Mouse (Mus musculus) intestine, embryonic 14.5 days (tissue): ENCODE measurements around the gene Flvcr1. TPM values are rescaled to one million over a fixed set of nuclear protein-coding genes. Genes with fewer than 3 reads are reported as not detected.
A peak's percentile ranks its signal among the peaks of the same experiment; 100 is the strongest.

Experiments
- ATAC-seq: fragments of 200-750 bp; cut with Nextera tagmentation; replicated peaks from 2 replicates; pipeline ENCODE4 v1.8.0; 2017; ENCODE audit warnings: low read depth, moderate number of reproducible peaks, moderate TSS enrichment, moderate library complexity; ENCODE audit not compliant: low FRiP score, low TSS enrichment
- DNase-seq: peaks from one replicate; pipeline ENCODE4 v3.0.0-alpha.2; 2018; ENCODE audit warnings: low spot score
- H3K27ac ChIP-seq: fragments of 300-500 bp; sonication (generic); 2 replicates; pipeline ENCODE4 v1.5.1; 2014; ENCODE audit warnings: low read depth, mild to moderate bottlenecking, control low read depth
- H3K27me3 ChIP-seq: fragments of 300-500 bp; sonication (generic); replicated peaks from 2 replicates; pipeline ENCODE4 v1.6.1; 2014; ENCODE audit warnings: low read length, control low read depth; ENCODE audit not compliant: control insufficient read depth, insufficient read depth
- H3K36me3 ChIP-seq: fragments of 300-500 bp; sonication (generic); 2 replicates; pipeline ENCODE4 v1.6.1; 2014; ENCODE audit warnings: low read length, control low read depth; ENCODE audit not compliant: control insufficient read depth, insufficient read depth
- H3K4me1 ChIP-seq: fragments of 300-500 bp; sonication (generic); replicated peaks from 2 replicates; pipeline ENCODE4 v1.6.1; 2014; ENCODE audit warnings: low read length, control low read depth, mixed read lengths; ENCODE audit not compliant: control insufficient read depth, insufficient read depth
- H3K4me2 ChIP-seq: fragments of 300-500 bp; sonication (generic); 2 replicates; pipeline ENCODE4 v1.6.1; 2014; ENCODE audit warnings: low read length
- H3K4me3 ChIP-seq: fragments of 300-500 bp; sonication (generic); 2 replicates; pipeline ENCODE4 v1.5.1; 2014; ENCODE audit warnings: low read depth, low read length, control low read depth, mixed read lengths
- H3K9ac ChIP-seq: fragments of 300-500 bp; sonication (generic); 2 replicates; pipeline ENCODE4 v1.6.1; 2014; ENCODE audit warnings: mild to moderate bottlenecking, low read length
- H3K9me3 ChIP-seq: fragments of 300-500 bp; sonication (generic); 2 replicates; pipeline ENCODE4 v1.6.1; 2016; ENCODE audit warnings: low read length, control low read depth; ENCODE audit not compliant: control insufficient read depth
- WGBS: fragments of 180-500 bp; shearing (Covaris S2); extraction: QIAGEN DNeasy Blood & Tissue Kit; methylation state at CpG from one replicate; pipeline ENCODE4 v1.1.7; 2014; 5-methylcytosine and 5-hydroxymethylcytosine counted together
- polyA plus RNA-seq: library from polyadenylated mRNA; unstranded; fragments of >200 nt; fragmentation: Nextera tagmentation; extraction: Ambion mirVana; gene quantifications from 2 replicates; pipeline ENCODE4 v1.2.1, GENCODE M21; 2014

Gene Flvcr1
- polyA plus RNA-seq, 1 experiment from 2014 or later: 9.5 TPM

GRCm38 (mm10) chr1:190980470-190980869 is 45.5 kb downstream of the Flvcr1 start:
- 100% methylated on average over 1 of the region's 1 CpGs for WGBS
- Histone ChIP-seq H3K36me3 (peaks cover 9% of the 10 kb centered on the region), H3K27ac (no peak overlapping the region), H3K9me3 (no peaks in the 10 kb centered on the region), H3K4me3 (no peak overlapping the region), H3K4me1 (peaks cover 21% of the 10 kb centered on the region), H3K4me2 (no peak overlapping the region), H3K27me3 (no peaks in the 10 kb centered on the region), H3K9ac (no peak overlapping the region)
- ATAC-seq (no peak), DNase-seq (no peak)

DNA sequence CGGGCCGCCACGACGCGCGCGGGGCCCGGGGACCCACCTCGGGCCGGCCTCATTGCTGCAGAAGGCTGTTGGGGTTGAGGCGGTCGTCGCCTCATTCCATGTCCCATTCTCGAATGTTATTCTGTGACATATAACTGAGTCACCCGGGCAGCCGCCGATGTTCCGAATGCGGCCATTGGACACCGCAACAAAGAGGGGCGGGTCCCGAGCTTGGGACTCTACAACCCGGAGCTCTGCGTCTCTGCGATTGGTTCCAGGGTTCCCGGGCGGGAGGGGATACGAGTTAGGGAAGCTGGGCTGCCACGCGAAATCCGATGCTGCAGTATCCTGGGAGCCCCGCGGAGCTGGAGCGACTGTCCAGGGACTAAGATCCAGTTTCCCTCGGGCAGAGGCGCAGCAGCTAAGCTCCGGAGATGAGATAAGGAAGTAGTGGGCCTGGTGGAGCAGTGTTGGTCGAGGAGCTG is 46.8 kb downstream of the Flvcr1 start, which contains the start of gene Vash2:
TSS of gene Vash2 (minus strand) at position 197 of the 464 bp plus-strand sequence.
- peaks cover 21% of the 10 kb centered on the region for H3K4me1 ChIP-seq

GRCm38 (mm10) chr1:190978511-190979073 is 47.4 kb downstream of the Flvcr1 start:
- Histone ChIP-seq H3K9me3 (no peaks in the 10 kb centered on the region), H3K36me3 (peaks cover 26% of the 10 kb centered on the region), H3K4me2 (peak overlapping the region; percentile 97), H3K9ac (peak overlapping the region; percentile 54), H3K27me3 (no peaks in the 10 kb centered on the region), H3K4me1 (peaks cover 21% of the 10 kb centered on the region), H3K4me3 (peak overlapping the region; percentile 72), H3K27ac (peak overlapping the region; percentile 93)
- ATAC-seq: peak; percentile 75
- DNase-seq: peak; percentile 88
- 1% methylated on average over 44 of the region's 46 CpGs for WGBS

More for the DNA sequence above, 46.8 kb downstream of the Flvcr1 start, which contains the start of gene Vash2:
- ATAC-seq (peak; percentile 98), DNase-seq (peak; percentile 91)
- Histone ChIP-seq H3K4me2 (peak within 1 kb of the TSS; percentile 97), H3K27ac (peak within 1 kb of the TSS; percentile 93), H3K36me3 (peaks cover 21% of the 10 kb centered on the region), H3K4me3 (peak within 1 kb of the TSS; percentile 72), H3K27me3 (no peaks in the 10 kb centered on the region), H3K9me3 (no peaks in the 10 kb centered on the region), H3K9ac (peak within 1 kb of the TSS; percentile 54)
- under 1% methylated on average over 38 of the region's 38 CpGs for WGBS

DNA sequence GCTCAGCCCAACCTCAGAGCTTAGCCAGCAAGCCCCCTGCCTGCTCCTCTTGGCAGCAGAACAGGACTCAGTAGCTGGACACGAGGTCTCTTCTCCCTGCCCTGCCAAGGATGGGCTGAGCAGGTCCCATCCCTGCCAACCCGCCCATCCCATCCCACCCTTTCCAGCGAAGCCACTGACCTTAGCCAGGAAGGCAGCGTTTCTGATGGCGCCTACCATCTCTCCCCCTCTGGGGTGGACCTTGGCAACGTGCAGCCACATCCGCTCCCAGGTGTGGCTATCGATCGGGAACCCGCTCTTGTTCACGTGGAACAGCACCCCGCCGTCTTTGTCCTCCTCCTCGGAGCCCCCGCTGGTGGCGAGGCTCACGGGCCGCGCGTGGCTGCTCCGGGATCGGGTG is 48.0 kb downstream of the Flvcr1 start:
- ATAC-seq (no peak), DNase-seq (peak; percentile 79)
- peak overlapping the region; percentile 72 for H3K4me3 ChIP-seq
- H3K27me3 ChIP-seq: no peaks in the 10 kb centered on the region
- H3K36me3 ChIP-seq: peaks cover 31% of the 10 kb centered on the region
- peaks cover 21% of the 10 kb centered on the region for H3K4me1 ChIP-seq
- H3K9ac ChIP-seq: peak overlapping the region; percentile 54
- H3K27ac ChIP-seq: peak overlapping the region; percentile 93; the same call in 1 of the 2 replicates
- H3K9me3 ChIP-seq: no peaks in the 10 kb centered on the region
- H3K4me2 ChIP-seq: peak overlapping the region; percentile 97
- 0% methylated on average over 22 of the region's 22 CpGs for WGBS

- H3K36me3 ChIP-seq: peaks cover 41% of the 10 kb centered on the region
- whole genome bisulfite sequencing: 31% methylated on average over 11 of the region's 11 CpGs
- H3K4me3 ChIP-seq: peak overlapping the region; percentile 72
- H3K27ac ChIP-seq: no peak overlapping the region
- no peak for ATAC-seq
- peak overlapping the region; percentile 97 for H3K4me2 ChIP-seq
- H3K9me3 ChIP-seq: no peaks in the 10 kb centered on the region
- peak; percentile 57 for DNase-seq
- H3K9ac ChIP-seq: peak overlapping the region; percentile 54
- peaks cover 21% of the 10 kb centered on the region for H3K4me1 ChIP-seq
- H3K27me3 ChIP-seq: no peaks in the 10 kb centered on the region
Measured at GRCm38 (mm10) chr1:190976887-190977573, 48.9 kb downstream of the Flvcr1 start.

DNA sequence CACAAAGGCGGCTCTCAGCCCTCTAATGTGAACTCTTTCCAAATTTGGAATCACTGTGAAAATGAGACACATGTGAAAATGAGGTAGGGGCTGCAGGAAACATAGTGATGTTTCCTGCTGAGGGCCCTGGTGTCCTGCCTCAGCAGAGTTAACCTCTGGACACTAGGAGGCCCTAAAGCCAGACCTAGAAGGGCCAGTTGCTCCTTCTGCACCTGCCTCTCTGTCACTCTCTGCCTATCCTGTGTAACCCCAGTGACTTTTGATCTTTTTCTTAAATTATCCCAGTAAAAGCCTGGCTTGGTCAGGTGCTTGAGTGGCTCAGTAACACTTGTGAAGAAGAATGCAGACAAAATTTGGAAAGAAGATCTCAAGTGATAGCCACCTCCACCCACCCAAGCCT is 51.1 kb downstream of the Flvcr1 start:
- ATAC-seq (no peak), DNase-seq (no peak)
- H3K36me3 ChIP-seq: peaks cover 60% of the 10 kb centered on the region
- WGBS: 88% methylated on average over 1 of the region's 1 CpGs
- H3K9ac ChIP-seq: no peak overlapping the region
- no peaks in the 10 kb centered on the region for H3K27me3 ChIP-seq
- no peak overlapping the region for H3K27ac ChIP-seq
- H3K4me3 ChIP-seq: no peak overlapping the region
- no peak overlapping the region for H3K4me2 ChIP-seq
- H3K4me1 ChIP-seq: peaks cover 21% of the 10 kb centered on the region
- no peaks in the 10 kb centered on the region for H3K9me3 ChIP-seq

DNA sequence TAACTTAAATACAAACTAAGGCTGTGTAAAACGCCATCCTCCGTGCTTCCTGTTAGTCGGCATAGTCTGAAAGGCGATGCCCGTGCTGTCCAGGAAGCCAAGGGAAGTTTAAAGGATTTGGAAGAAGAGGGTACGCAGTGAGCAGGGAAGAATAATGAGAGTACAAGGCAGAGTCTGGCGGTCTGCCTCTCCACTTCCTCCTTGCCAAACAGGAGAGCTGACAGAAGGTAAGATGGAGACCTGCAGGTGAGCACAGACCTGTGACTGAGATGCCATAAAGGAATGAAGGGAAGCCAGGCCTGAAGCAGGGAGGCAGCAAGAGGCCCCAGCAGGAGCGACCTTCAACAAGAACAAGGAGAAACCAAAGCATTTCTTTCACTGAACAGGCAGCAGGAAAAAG is 51.8 kb downstream of the Flvcr1 start:
- Histone ChIP-seq H3K27ac (no peak overlapping the region), H3K36me3 (peaks cover 67% of the 10 kb centered on the region), H3K4me3 (no peak overlapping the region), H3K9me3 (no peaks in the 10 kb centered on the region), H3K27me3 (no peaks in the 10 kb centered on the region), H3K4me1 (peaks cover 21% of the 10 kb centered on the region), H3K9ac (no peak overlapping the region), H3K4me2 (no peak overlapping the region)
- ATAC-seq (no peak), DNase-seq (no peak)
- 88% methylated on average over 8 of the region's 8 CpGs for WGBS

DNA sequence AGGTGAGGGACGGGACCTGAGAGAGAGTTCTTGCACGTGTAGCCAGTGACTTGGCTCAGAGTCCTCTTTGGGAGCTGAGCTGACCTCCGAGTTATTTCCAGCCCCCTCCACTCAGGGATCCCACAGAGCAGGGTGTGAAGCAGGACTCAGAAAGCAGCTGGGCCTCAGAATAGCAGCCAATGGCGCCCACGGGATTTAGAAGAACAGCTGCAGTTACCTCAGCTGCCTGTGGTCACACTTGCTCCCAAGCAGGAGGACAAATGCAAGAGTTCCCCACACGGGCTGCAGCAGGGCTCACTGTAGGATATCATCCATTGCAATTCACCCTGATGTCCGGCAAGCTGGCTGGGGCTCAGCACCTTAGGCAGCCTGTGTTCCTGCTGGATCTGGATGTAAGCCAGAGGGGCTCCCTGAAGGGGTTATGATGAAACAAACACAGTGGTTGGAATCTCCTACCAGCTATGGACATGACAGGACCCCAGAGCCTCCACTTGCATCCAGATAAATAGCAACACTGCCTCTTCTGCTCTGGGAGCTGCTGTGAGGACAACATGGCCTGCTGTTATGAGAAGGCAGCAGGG is 53.3 kb downstream of the Flvcr1 start:
- 60% methylated on average over 7 of the region's 7 CpGs for WGBS
- Histone ChIP-seq H3K9me3 (no peaks in the 10 kb centered on the region), H3K36me3 (peaks cover 82% of the 10 kb centered on the region), H3K27ac (no peak overlapping the region), H3K4me1 (peaks cover 18% of the 10 kb centered on the region), H3K4me2 (no peak overlapping the region), H3K4me3 (no peak overlapping the region), H3K27me3 (no peaks in the 10 kb centered on the region), H3K9ac (no peak overlapping the region)
- DNase-seq (no peak), ATAC-seq (no peak)
